ENCODE assay signal across 8 mouse cellular contexts in the genomic region with DNA sequence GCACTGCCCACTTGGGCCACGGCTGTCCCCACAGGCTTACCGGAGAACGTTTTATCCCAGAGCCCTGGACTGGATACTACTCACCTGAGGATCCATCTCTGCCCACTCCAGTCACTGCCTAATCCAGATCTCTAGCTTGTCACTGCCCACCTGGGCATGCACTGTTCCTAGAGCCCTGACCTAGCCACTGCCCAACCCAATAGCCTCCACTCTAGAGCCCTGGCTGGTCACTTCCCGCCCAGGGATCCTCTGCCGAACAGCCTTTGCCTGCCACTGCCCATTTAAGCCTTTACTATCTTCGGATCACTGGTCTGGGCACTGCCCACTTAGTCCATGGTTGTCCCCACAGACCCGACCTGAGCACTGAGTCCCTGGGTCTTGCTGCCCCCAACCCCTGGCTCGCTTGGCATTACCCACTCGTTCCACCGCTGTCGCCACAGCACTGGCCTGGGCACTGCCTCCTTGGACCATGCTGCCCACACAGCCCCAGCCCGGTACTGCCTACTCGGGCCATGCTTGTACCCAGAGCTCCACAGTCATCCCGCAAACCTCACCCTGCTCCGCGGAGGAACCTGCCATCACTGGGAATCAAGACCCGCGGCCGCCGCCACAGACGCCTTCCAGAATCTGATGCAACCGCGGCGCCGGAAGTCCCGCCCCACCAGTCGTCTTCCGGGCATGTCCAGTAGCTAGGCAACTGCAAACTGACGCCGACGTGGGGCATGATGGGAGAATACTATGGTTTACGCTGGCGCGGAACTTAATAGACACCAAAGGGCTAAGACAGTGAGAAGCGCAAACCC. TPM values are rescaled to one million over a fixed set of nuclear protein-coding genes. Genes with fewer than 3 reads are reported as not detected.
DNase-seq lines count a peak whose midpoint lies in the region; ATAC-seq lines count a peak whose summit lies in the region.

Gene Cars, minus strand, starts transcription at position 663 of the 803 bp plus-strand sequence.

- ATAC-seq in megakaryocyte progenitor cell, adult 5-6 weeks (replicated peaks; ENCODE audit: poor library complexity) = peak; percentile 93

- peak; percentile 93 for DNase-seq in adipocyte (ENCODE audit: low spot score)
- DNase-seq in embryo, embryonic 10 days (ENCODE audit: low spot score) = peak; percentile 97
- peak; percentile 92 for DNase-seq in gastrocnemius, postnatal 10 days
- DNase-seq in induced T-regulatory cell, adult 2 months (ENCODE audit: low read depth) = peak; percentile 98
- peak; percentile 83 to 93 for DNase-seq in left cerebral cortex, adult 9 months (ENCODE audit: low spot score in 2 of 2)
- peak; percentile 91 for DNase-seq in right cerebral cortex, postnatal 14 days
- peak; percentile 94 for DNase-seq in urinary bladder, postnatal 36 days (ENCODE audit: low spot score in 2 of 2)

RNA-seq across cellular contexts. Expression of gene Cars, which starts in this region (rescaled TPM):
- total RNA-seq in gastrocnemius, postnatal 10 days (2021) = 10 to 100 TPM; 36.0 to 43.5 TPM
- total RNA-seq in megakaryocyte progenitor cell, adult 5-6 weeks (2015) = 40.3 and 55.4 TPM in 2 replicates
- 47.5 and 74.5 TPM in 2 replicates for total RNA-seq in megakaryocyte progenitor cell, adult 5-6 weeks (2017)

Comparison
In these comparisons a context has a peak if more than half of its experiments do, and no peak if none do; other contexts are left out.
1. Peak in every context shown above with its lines: DNase-seq and ATAC-seq.